Mouse (Mus musculus): ENCODE measurements around the gene Ppm1m. TPM values are rescaled to one million over a fixed set of nuclear protein-coding genes. Genes with fewer than 3 reads are reported as not detected.

Gene Ppm1m
- polyA plus RNA-seq, 1 experiment from 2014 or later: 21.7 TPM

GRCm38 (mm10) chr9:106211680-106212593, 12.4 kb upstream of the Ppm1m start:
- H3K27ac ChIP-seq (ENCODE audit: low read depth, low read length): peak overlapping the region; percentile 4; the same call in 1 of the 2 replicates
- DNase-seq (ENCODE audit: low spot score) (peak; percentile 98), ATAC-seq (ENCODE audit: low FRiP score) (peak; percentile 88)
- no peaks in the 10 kb centered on the region for H3K36me3 ChIP-seq (ENCODE audit: control insufficient read depth, insufficient read depth, low read length)
- peak overlapping the region; percentile 10; the same call in 1 of the 2 replicates for H3K4me3 ChIP-seq (ENCODE audit: low read depth, low read length)
- no peaks in the 10 kb centered on the region for H3K27me3 ChIP-seq (ENCODE audit: control insufficient read depth, insufficient read depth, low read length)
- peak overlapping the region; percentile 39 for H3K4me2 ChIP-seq (replicated peaks; ENCODE audit: low read depth, low read length)
- peak overlapping the region; percentile 51 for H3K9ac ChIP-seq (ENCODE audit: low read depth, low read length)
- peaks cover 3% of the 10 kb centered on the region; the same call in 1 of the 2 replicates for H3K4me1 ChIP-seq (replicated peaks; ENCODE audit: control insufficient read depth, insufficient read depth, low read length)
- 18% methylated on average over 37 of the region's 37 CpGs for WGBS
- no peaks in the 10 kb centered on the region for H3K9me3 ChIP-seq (ENCODE audit: control insufficient read depth, low read length)

- Histone ChIP-seq H3K36me3 (ENCODE audit: control insufficient read depth, insufficient read depth, low read length) (no peaks in the 10 kb centered on the region), H3K27me3 (ENCODE audit: control insufficient read depth, insufficient read depth, low read length) (no peaks in the 10 kb centered on the region), H3K4me2 (replicated peaks; ENCODE audit: low read depth, low read length) (peak overlapping the region; percentile 39), H3K9me3 (ENCODE audit: control insufficient read depth, low read length) (no peaks in the 10 kb centered on the region), H3K9ac (ENCODE audit: low read depth, low read length) (peak overlapping the region; percentile 51), H3K4me1 (replicated peaks; ENCODE audit: control insufficient read depth, insufficient read depth, low read length) (peaks cover 3% of the 10 kb centered on the region; the same call in 1 of the 2 replicates), H3K27ac (ENCODE audit: low read depth, low read length) (peak overlapping the region; percentile 4; the same call in 1 of the 2 replicates), H3K4me3 (ENCODE audit: low read depth, low read length) (0 out of 2 replicates have a peak overlapping the region, but pooled peaks have one; percentile 10)
- DNase-seq (ENCODE audit: low spot score) (peak; percentile 43), ATAC-seq (ENCODE audit: low FRiP score) (0 out of 2 replicates have a peak, but pooled peaks have one; percentile 17)
- 38% methylated on average over 9 of the region's 9 CpGs for WGBS
These were observed 11.5 kb upstream of the Ppm1m start for GRCm38 (mm10) chr9:106210853-106211609.

DNA sequence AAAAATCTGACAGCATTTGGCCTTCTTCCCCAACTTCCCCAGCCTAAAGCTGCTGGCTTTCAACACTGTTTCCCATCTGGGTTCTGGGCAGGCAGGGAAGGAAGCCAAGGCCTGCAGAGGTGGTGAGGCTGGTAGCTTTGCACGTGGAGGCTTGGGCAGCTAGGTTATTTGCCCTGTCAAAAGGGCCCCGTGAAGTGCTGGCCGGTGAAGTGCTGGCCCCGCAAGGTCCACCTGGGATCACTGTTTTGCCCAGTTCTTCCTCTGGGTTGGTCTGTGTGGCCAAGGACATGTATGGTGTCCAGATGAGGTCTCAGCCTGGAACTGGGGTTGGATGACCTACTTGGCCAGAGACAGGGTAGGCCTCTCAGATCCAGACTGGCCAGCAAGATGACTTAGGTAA, 10.4 kb upstream of the Ppm1m start:
- no peak overlapping the region for H3K4me2 ChIP-seq (replicated peaks; ENCODE audit: low read depth, low read length)
- H3K9ac ChIP-seq (ENCODE audit: low read depth, low read length): no peak overlapping the region
- WGBS: 91% methylated on average over 4 of the region's 4 CpGs
- no peak overlapping the region for H3K4me3 ChIP-seq (ENCODE audit: low read depth, low read length)
- H3K27ac ChIP-seq (ENCODE audit: low read depth, low read length): no peak overlapping the region
- H3K27me3 ChIP-seq (ENCODE audit: control insufficient read depth, insufficient read depth, low read length): no peaks in the 10 kb centered on the region
- H3K4me1 ChIP-seq (replicated peaks; ENCODE audit: control insufficient read depth, insufficient read depth, low read length): peaks cover 3% of the 10 kb centered on the region; the same call in 1 of the 2 replicates
- ATAC-seq (ENCODE audit: low FRiP score) (no peak), DNase-seq (ENCODE audit: low spot score) (no peak)
- no peaks in the 10 kb centered on the region for H3K36me3 ChIP-seq (ENCODE audit: control insufficient read depth, insufficient read depth, low read length)
- H3K9me3 ChIP-seq (ENCODE audit: control insufficient read depth, low read length): no peaks in the 10 kb centered on the region

DNA sequence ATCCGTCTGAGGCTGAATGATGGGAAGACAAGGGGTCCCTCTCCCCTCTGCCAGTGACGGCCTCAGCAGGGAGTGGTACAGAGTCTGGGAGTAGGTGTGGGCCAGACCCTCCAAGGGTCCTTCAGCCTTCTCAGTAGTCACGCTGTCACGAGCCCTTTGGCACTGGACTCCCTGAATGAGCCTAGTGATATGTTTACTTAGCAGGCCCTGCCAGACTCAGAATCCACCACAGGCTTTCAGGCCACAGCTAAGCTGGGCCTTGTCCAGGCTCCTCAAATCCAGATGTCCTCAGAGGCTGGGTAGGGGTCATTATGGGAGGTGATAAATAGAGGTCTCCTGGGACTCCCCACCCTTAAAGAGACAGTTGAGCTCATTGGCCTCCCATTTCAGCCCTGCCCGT, 8.6 kb upstream of the Ppm1m start:
- Histone ChIP-seq H3K27ac (ENCODE audit: low read depth, low read length) (no peak overlapping the region), H3K4me1 (replicated peaks; ENCODE audit: control insufficient read depth, insufficient read depth, low read length) (peaks cover 7% of the 10 kb centered on the region; the same call in 1 of the 2 replicates), H3K36me3 (ENCODE audit: control insufficient read depth, insufficient read depth, low read length) (no peaks in the 10 kb centered on the region), H3K27me3 (ENCODE audit: control insufficient read depth, insufficient read depth, low read length) (no peaks in the 10 kb centered on the region), H3K4me3 (ENCODE audit: low read depth, low read length) (no peak overlapping the region), H3K9ac (ENCODE audit: low read depth, low read length) (no peak overlapping the region), H3K9me3 (ENCODE audit: control insufficient read depth, low read length) (no peaks in the 10 kb centered on the region), H3K4me2 (replicated peaks; ENCODE audit: low read depth, low read length) (no peak overlapping the region)
- WGBS: 88% methylated on average over 5 of the region's 5 CpGs
- no peak for ATAC-seq (ENCODE audit: low FRiP score)
- no peak for DNase-seq (ENCODE audit: low spot score)

DNA sequence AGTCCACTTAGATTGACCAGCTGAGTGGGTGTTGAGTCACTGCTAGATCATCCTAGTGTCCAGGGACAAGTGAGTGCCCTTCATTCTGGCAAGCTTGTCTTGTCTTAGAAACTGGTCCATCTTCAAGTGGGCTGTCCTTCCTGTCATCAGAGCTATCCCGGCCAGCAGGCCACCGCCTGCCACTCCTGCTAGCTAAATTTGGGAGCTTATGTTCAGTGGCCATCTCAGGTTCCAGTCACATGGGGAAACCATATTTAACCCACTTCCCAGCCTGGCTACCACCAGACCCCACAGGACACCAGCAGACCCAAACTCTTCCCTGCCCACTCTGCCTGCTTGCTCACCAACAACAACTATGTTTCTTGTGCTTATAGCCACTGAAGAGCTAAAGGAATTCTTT, 7.0 kb upstream of the Ppm1m start:
- DNase-seq (ENCODE audit: low spot score) (no peak), ATAC-seq (ENCODE audit: low FRiP score) (no peak)
- H3K4me1 ChIP-seq (replicated peaks; ENCODE audit: control insufficient read depth, insufficient read depth, low read length): peaks cover 7% of the 10 kb centered on the region; the same call in 1 of the 2 replicates
- H3K4me2 ChIP-seq (replicated peaks; ENCODE audit: low read depth, low read length): no peak overlapping the region
- no peaks in the 10 kb centered on the region for H3K27me3 ChIP-seq (ENCODE audit: control insufficient read depth, insufficient read depth, low read length)
- no peaks in the 10 kb centered on the region for H3K36me3 ChIP-seq (ENCODE audit: control insufficient read depth, insufficient read depth, low read length)
- WGBS: 92% methylated on average over 2 of the region's 2 CpGs
- H3K4me3 ChIP-seq (ENCODE audit: low read depth, low read length): no peak overlapping the region
- H3K9ac ChIP-seq (ENCODE audit: low read depth, low read length): no peak overlapping the region
- H3K9me3 ChIP-seq (ENCODE audit: control insufficient read depth, low read length): no peaks in the 10 kb centered on the region
- H3K27ac ChIP-seq (ENCODE audit: low read depth, low read length): no peak overlapping the region

DNA sequence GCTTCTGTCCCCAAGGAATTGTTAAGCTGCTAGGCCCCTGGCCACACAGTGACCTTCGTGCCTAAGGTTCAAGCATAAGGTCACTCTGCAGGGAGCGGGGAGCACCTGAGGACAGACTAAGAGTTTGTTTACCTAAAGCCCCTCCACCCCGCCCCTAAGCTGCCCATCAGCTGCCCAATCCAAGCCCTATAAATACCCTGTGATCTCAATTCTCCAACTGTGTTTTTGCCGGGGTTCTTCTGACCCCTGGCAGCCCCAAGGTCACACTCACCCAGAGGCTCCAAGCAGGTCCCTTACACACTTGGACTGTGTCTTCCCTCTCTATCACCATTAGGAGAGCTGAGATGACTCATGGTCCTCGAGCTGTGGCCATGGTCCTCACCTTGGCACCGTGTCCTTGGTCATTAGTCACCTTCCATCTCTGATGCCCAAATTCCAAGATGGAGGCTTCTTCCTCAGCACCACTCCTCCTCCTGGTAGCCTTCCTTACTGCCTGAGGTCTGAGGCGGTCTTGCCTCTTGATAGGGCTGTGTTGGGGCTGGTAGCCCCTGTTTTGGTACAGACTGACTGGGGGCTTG, 6.3 kb upstream of the Ppm1m start:
- no peak overlapping the region for H3K4me3 ChIP-seq (ENCODE audit: low read depth, low read length)
- H3K9ac ChIP-seq (ENCODE audit: low read depth, low read length): no peak overlapping the region
- H3K9me3 ChIP-seq (ENCODE audit: control insufficient read depth, low read length): no peaks in the 10 kb centered on the region
- DNase-seq (ENCODE audit: low spot score) (no peak), ATAC-seq (ENCODE audit: low FRiP score) (no peak)
- H3K27me3 ChIP-seq (ENCODE audit: control insufficient read depth, insufficient read depth, low read length): no peaks in the 10 kb centered on the region
- 77% methylated on average over 7 of the region's 7 CpGs for WGBS
- H3K36me3 ChIP-seq (ENCODE audit: control insufficient read depth, insufficient read depth, low read length): no peaks in the 10 kb centered on the region
- no peak overlapping the region for H3K27ac ChIP-seq (ENCODE audit: low read depth, low read length)
- no peak overlapping the region for H3K4me2 ChIP-seq (replicated peaks; ENCODE audit: low read depth, low read length)
- peaks cover 4% of the 10 kb centered on the region; the same call in 1 of the 2 replicates for H3K4me1 ChIP-seq (replicated peaks; ENCODE audit: control insufficient read depth, insufficient read depth, low read length)

- no peaks in the 10 kb centered on the region for H3K9me3 ChIP-seq (ENCODE audit: control insufficient read depth, low read length)
- peaks cover 4% of the 10 kb centered on the region; the same call in 1 of the 2 replicates for H3K4me1 ChIP-seq (replicated peaks; ENCODE audit: control insufficient read depth, insufficient read depth, low read length)
- H3K4me2 ChIP-seq (replicated peaks; ENCODE audit: low read depth, low read length): peak overlapping the region; percentile 73
- no peak overlapping the region for H3K27ac ChIP-seq (ENCODE audit: low read depth, low read length)
- no peaks in the 10 kb centered on the region for H3K27me3 ChIP-seq (ENCODE audit: control insufficient read depth, insufficient read depth, low read length)
- WGBS: 81% methylated on average over 7 of the region's 7 CpGs
- H3K4me3 ChIP-seq (ENCODE audit: low read depth, low read length): peak overlapping the region; percentile 65
- H3K9ac ChIP-seq (ENCODE audit: low read depth, low read length): no peak overlapping the region
- DNase-seq (ENCODE audit: low spot score) (no peak), ATAC-seq (ENCODE audit: low FRiP score) (no peak)
- H3K36me3 ChIP-seq (ENCODE audit: control insufficient read depth, insufficient read depth, low read length): no peaks in the 10 kb centered on the region
These were observed 4.7 kb upstream of the Ppm1m start for GRCm38 (mm10) chr9:106203990-106204851.

Measured in hindbrain, embryonic 11.5 days (tissue).